Mouse (Mus musculus) central nervous system, embryonic 14 days (tissue): ENCODE data around the gene Olfr237-ps1. TPM values are rescaled to one million over a fixed set of nuclear protein-coding genes. Genes with fewer than 3 reads are reported as not detected.

ENCODE experiments used
- polyA plus RNA-seq: library from polyadenylated mRNA; depleted of rRNA; stranded (reverse); fragments of >200 nt; gene quantifications from 2 replicates; pipeline ENCODE4 v1.2.3, GENCODE M21; 2012; rRNA removed

The Olfr237-ps1 gene
- not detected in 2 replicates for polyA plus RNA-seq

GRCm38 (mm10) chr6:43146267-43146666 is at the start of gene Olfr237-ps1:
TSS of gene Olfr237-ps1 (plus strand) at chr6:43146567.

GRCm38 (mm10) chr6:43106069-43106468 is 40.3 kb upstream of the Olfr237-ps1 start, which contains the start of gene Olfr441:
TSS of gene Olfr441 (plus strand) at chr6:43106369.

GRCm38 (mm10) chr6:43162982-43163381 is 16.6 kb downstream of the Olfr237-ps1 start, which contains the start of gene Olfr437:
TSS of gene Olfr437 (plus strand) at chr6:43163282.

GRCm38 (mm10) chr6:43171840-43172239 is 25.5 kb downstream of the Olfr237-ps1 start, which contains the start of gene Olfr13:
TSS of gene Olfr13 (plus strand) at chr6:43172140.

GRCm38 (mm10) chr6:43196781-43197180 is 50.4 kb downstream of the Olfr237-ps1 start, which contains the start of gene Olfr435:
TSS of gene Olfr435 (plus strand) at chr6:43197146.

Other genes with a start within 250 kb of the Olfr237-ps1 start
- gene Olfr447, start 237.7 kb upstream of the Olfr237-ps1 start, polyA plus RNA-seq, result not detected in 2 replicates
- not detected in 2 replicates for gene Olfr446, start 225.2 kb upstream of the Olfr237-ps1 start, polyA plus RNA-seq
- not detected in 2 replicates for gene Olfr444, start 197.5 kb upstream of the Olfr237-ps1 start, polyA plus RNA-seq
- not detected in 2 replicates for gene Olfr441, start 40.2 kb upstream of the Olfr237-ps1 start, polyA plus RNA-seq
- not detected in 2 replicates for gene Olfr437, start 16.7 kb downstream of the Olfr237-ps1 start, polyA plus RNA-seq
- not detected in 2 replicates for gene Olfr13, start 25.6 kb downstream of the Olfr237-ps1 start, polyA plus RNA-seq
- gene Olfr435, start 50.6 kb downstream of the Olfr237-ps1 start, polyA plus RNA-seq, result not detected in 2 replicates
- not detected in 2 replicates for gene Olfr434, start 66.5 kb downstream of the Olfr237-ps1 start, polyA plus RNA-seq
- gene Olfr47, start 85.0 kb downstream of the Olfr237-ps1 start, polyA plus RNA-seq, result not detected in 2 replicates
- 4.9 and 7.8 TPM in 2 replicates for gene Arhgef5, start 119.0 kb downstream of the Olfr237-ps1 start, polyA plus RNA-seq
- 0.05 and 0.14 TPM in 2 replicates for gene Nobox, start 163.0 kb downstream of the Olfr237-ps1 start, polyA plus RNA-seq